Mouse (Mus musculus) CH12.LX (cell line): ENCODE measurements at regions not wholly inside any gene's neighbourhood (a gene's known extent, or its start where the extent isn't known, plus 50 kb on each side); places are given as distances from the start of the nearest gene placed in this dataset.
"Not testable (repeated sequence)": the region's sequence is repeated elsewhere in the genome, so short reads cannot be mapped to it uniquely, and the experiment has no call there.

Experiments
- CTCF ChIP-seq, 2 experiments: IDR thresholded peaks in 1 of 2; conservative IDR thresholded peaks in 1 of 2; 2 replicates each; pipeline ENCODE4 v1.5.1; 2011 to 2012; ENCODE audit warnings: low read depth in 2 of 2, low read length in 2 of 2, improper control_type of control experiment in 1 of 2, inconsistent platforms in 1 of 2, mild to moderate bottlenecking in 1 of 2, moderate library complexity in 1 of 2
- EP300 ChIP-seq: IDR thresholded peaks from 2 replicates; pipeline ENCODE4 v1.6.1; 2011; ENCODE audit warnings: low read length, improper control_type of control experiment
- GABPA ChIP-seq: IDR thresholded peaks from 2 replicates; pipeline ENCODE4 v1.6.1; 2012; ENCODE audit warnings: low read depth, low read length, improper control_type of control experiment, inconsistent platforms; ENCODE audit not compliant: insufficient replicate concordance
- KAT2A ChIP-seq: IDR thresholded peaks from 2 replicates; pipeline ENCODE4 v1.6.1; 2012; ENCODE audit warnings: low read length, improper control_type of control experiment, inconsistent platforms; ENCODE audit not compliant: insufficient replicate concordance
- MAX ChIP-seq: IDR thresholded peaks from 2 replicates; pipeline ENCODE4 v1.6.1; 2011; ENCODE audit warnings: low read length, improper control_type of control experiment
- NELFE ChIP-seq: IDR thresholded peaks from 2 replicates; pipeline ENCODE4 v1.6.1; 2011; ENCODE audit warnings: low read depth, low read length, improper control_type of control experiment
- POLR2A ChIP-seq: IDR thresholded peaks from 2 replicates; pipeline ENCODE4 v1.6.1; 2011; ENCODE audit warnings: low read depth, mild to moderate bottlenecking, improper control_type of control experiment, low read length
- RAD21 ChIP-seq: IDR thresholded peaks from 2 replicates; pipeline ENCODE4 v1.6.1; 2011; ENCODE audit warnings: low read depth, mild to moderate bottlenecking, low read length, improper control_type of control experiment, moderate library complexity

DNA sequence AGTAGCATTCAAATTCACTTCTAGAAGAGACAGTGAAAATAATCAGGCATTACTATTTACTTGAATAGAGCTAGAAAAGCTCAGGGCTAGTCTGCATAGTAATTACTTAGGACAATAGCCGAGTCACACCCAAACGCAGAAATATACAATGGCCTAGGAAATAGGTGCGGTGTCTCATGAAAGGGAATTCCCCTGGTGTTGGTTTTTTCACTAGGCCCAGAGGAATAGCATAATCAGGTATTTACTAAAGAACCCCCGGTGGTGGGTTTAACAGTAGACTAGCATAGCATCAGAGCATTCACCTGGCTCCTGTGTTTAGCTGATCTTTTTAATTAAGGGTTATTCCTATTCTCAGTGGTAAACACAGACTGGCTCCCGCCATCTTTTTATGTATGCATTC is 99.9 kb upstream of the Tacr1 start:
- not testable (repeated sequence) for TF ChIP-seq RAD21; CTCF (conservative IDR thresholded peaks at IDR 0.05 in 1 of 2, IDR thresholded peaks at IDR 0.05 in 1 of 2; ENCODE audit: low read depth in 2 of 2, low read length in 2 of 2); POLR2A; MAX; NELFE; KAT2A; GABPA; EP300
